Mouse (Mus musculus) left cerebral cortex, adult 11 months (tissue): ENCODE results near the gene Rassf8.

Source experiments
- DNase-seq: peaks from one replicate; pipeline ENCODE4 v3.0.0; 2022; ENCODE audit warnings: low spot score

The Rassf8 gene

GRCm38 (mm10) chr6:145747671-145748640 lies 1.4 kb downstream of the Rassf8 start:
- DNase-seq = no peak

GRCm38 (mm10) chr6:145750394-145750793 lies 3.8 kb downstream of the Rassf8 start:
- DNase-seq = no peak

DNA sequence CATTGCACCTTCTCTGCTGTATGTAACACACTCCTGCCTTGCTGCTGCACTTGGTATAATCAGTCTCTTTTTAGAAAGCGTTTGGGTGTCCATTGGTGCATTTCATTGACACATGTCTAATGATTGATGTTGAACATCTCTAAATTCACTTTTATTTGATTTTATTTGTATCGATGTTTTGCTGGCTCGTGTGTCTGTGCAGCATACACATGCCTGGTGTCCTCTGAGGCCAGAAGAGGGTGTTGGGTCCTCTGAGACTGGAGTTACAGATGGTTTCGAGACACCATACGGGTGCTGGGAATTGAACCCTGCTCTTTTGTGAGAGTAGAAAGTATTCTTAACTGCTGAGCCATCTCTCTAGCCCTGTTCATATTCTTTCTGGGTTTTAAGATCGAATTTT lies 6.7 kb downstream of the Rassf8 start:
- no peak for DNase-seq

DNA sequence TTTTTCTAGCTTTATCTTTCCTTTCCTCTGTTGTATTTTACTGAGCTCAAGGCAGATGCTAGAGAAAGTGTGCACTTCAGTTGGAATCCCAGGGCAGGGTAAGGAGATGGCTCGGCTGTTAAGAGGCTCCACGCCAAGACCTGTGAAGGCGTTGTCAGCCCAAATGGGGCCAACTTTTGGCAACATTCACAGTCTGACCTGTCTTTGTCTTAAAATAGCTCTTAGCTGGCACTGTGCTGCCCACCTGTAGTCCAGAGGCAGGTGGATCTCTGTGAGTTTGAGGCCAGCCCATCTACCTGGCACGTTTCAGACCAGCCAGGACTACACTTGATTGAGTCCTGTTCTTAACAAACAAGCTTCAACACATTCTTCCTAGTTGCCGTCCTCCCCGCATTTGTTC lies 7.9 kb downstream of the Rassf8 start:
- DNase-seq = no peak

GRCm38 (mm10) chr6:145755942-145756639 lies 9.5 kb downstream of the Rassf8 start:
- no peak for DNase-seq

GRCm38 (mm10) chr6:145756640-145757005 lies 10.1 kb downstream of the Rassf8 start:
- DNase-seq = no peak

GRCm38 (mm10) chr6:145757346-145757745 lies 10.8 kb downstream of the Rassf8 start:
- DNase-seq = no peak

DNA sequence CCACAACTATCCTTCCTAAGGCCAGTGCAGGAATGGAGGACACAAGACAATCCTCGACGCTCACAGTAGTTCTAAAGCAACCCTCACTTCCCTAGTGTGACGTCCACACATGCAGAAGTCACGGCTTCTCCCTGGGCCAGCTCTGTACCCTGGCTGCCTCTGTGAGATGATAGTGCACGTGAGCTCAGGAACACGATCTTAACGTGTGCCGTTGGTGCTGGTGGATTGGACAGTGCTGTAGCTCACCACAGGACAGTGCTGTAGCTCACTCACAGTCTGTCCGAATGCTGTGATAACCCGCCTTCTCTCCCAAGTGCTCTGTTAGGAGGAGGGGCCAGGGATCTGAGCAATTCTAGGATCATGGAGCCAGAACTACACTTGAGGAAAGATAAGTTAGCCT lies 12.1 kb downstream of the Rassf8 start:
- no peak for DNase-seq

DNA sequence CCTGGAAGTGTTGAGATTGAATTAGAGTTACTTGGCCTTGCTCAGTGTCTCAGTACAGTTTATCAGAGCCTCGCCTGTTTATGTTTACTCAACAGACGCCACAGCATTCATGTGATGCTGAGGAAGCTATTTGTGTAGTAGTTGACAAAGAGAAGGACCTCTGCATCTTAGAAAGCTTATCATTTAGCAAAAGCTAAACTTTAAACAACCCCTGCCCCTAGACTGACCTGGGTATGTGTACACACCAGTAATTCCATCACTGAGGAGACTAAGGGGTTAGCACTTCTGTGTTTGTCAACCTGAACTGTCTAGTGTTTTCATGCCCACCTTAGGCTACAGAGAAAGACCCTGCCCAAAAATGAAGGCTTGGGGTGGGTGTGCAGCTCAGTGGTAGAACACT lies 12.9 kb downstream of the Rassf8 start:
- DNase-seq = no peak

DNA sequence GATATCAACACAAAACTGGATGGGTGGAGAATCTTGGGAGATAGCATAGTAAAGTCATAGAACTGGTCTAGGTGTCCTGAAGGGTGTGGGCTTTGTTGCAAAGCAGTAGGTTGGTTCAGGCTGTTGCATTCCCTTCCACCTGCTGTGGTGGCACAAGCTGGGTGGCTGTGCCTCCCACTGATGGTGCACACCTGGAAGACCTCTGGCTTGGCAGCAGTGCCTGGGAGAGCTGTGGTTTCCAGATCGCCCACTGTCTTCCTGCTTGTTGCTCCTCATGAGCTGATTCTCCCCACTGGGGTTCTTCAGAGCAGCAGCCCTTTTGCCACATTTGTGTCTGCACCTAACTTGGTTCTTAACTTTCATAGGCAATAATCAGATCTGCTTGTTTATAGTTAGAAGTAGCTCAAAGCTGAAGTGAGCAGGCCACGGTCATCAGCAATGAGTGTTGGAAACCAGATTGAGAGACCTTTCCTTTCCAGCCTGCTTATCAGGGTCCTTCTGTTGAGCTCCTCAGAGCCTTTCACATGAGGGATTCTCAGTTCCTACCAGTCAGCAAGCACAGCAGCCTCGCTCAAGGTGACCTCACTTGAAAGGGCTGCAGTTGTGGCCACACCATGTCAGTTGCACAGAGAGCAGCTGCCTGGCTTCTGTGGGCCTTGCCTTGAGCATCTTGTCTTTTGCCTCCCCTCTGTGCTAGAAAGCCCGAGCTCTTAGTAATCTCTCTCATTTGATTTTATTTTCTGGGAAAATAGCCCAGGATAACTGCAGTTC lies 13.9 kb downstream of the Rassf8 start:
- DNase-seq = no peak

GRCm38 (mm10) chr6:145761151-145761935 lies 14.8 kb downstream of the Rassf8 start:
- no peak for DNase-seq

DNA sequence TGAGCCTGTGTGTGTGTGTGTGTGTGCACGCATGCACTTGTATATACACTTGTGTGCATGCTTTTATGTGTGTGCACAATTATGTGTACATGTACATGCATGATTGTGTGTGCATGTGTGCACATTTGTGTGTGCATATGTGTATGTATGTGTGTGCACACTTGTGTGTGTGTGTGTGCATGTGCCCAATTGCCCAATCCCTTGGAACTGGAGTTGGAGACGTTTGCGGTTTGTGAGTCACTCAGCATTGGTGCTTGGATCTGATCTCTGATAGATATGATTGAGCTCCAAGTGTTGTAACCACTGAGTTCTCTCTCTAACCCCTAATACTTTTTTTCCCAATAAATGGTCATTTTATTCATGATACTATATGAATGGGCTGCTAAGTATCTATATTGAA lies 15.5 kb downstream of the Rassf8 start:
- DNase-seq = no peak

DNA sequence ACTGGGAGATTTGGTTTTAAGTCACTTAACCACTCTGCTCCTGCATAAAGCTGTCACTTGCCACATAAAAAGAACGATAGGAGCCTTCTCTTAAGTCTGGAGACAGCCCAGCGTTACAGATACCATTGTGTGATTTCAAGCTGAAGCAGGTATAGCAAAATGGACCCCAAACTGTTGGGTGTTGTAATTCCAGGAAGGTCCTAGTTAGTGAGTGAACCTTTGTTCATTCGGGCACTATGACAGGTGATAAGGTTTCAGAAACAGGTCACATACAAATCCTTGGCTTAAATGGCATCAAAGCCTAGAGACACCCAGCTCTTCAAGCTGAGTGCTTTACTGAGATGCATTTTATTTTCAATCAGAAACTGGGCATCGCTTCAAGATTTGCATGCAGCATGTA lies 16.5 kb downstream of the Rassf8 start:
- DNase-seq = no peak

DNA sequence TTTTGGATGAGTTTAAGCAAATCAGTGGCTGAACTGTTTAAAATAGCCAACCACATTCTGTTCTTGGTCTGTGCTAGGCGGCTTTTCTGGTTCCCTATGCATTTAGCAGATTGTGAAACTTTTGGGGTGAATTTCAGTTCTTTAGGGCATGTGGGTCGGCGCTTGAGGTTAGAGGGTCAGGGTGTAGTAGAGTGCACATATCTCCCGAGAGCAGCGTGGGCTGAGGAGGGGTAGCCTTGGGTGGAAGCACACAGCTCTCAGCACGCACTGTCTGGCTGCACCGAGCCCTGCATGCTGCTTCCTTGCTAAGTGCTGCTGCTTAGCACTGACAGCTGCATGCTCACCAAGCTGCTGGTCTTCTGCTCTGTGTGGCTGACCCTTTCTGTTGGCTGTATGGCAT lies 18.5 kb downstream of the Rassf8 start:
- no peak for DNase-seq

DNA sequence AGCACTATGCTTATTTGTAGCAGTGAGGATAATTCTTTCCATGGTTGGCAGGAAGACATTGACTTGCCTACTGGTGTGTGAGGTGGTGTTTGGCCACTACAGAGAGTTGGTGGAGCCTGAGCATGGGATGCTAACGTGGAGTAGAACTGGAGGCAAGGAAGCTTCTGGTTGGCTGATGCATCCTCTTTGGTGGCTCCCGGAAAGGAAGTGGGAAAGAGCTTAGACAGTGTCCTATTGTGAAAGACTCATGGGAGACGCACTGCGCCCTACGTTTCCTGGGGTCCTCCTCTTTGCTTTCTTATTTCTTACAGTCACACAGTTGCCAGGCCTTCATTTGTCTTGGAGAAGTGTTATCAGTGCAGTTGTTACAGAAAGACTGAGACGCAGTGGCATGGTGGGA lies 20.4 kb downstream of the Rassf8 start:
- no peak for DNase-seq

DNA sequence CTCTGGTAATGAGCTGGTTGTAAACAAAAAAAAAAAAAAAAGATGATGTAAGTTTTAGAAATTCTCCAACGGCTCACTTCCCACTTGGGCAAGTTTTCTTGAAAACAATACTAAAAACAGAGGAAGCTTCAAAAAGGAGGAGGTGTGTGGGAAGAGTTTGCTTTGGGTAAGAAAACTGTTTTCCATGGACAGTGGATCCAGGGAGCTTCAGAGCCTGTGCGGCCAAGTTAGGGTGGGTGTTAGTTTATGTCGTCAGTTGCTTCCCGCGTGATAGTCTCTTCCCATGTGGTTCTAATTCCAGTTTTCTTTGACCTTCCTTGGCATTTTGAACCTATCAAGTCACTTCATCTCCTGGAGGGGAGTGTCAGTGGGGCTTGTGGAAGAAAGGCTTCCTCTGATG lies 21.1 kb downstream of the Rassf8 start:
- no peak for DNase-seq

GRCm38 (mm10) chr6:145768671-145769292 lies 22.2 kb downstream of the Rassf8 start:
- no peak for DNase-seq

DNA sequence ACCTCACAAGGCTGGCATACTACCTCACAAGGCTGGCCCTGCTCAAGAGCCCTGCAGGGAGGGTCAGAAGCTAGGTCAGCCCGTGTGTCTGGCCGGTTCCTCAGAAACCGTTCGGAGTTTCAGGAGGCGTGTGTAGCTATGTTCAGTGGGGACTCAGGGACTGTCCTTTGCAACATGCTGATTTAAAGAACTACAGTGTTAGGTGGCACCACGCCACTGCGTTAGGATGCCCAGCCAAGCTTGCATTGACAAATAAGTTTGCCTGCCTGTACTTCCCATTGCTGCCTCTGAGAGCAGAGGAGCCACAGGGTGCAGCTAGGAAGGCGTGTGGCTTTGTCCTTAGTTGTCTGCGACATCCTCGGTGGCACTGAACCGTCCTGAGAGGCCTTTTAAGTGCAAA lies 23.3 kb downstream of the Rassf8 start:
- DNase-seq = no peak

DNA sequence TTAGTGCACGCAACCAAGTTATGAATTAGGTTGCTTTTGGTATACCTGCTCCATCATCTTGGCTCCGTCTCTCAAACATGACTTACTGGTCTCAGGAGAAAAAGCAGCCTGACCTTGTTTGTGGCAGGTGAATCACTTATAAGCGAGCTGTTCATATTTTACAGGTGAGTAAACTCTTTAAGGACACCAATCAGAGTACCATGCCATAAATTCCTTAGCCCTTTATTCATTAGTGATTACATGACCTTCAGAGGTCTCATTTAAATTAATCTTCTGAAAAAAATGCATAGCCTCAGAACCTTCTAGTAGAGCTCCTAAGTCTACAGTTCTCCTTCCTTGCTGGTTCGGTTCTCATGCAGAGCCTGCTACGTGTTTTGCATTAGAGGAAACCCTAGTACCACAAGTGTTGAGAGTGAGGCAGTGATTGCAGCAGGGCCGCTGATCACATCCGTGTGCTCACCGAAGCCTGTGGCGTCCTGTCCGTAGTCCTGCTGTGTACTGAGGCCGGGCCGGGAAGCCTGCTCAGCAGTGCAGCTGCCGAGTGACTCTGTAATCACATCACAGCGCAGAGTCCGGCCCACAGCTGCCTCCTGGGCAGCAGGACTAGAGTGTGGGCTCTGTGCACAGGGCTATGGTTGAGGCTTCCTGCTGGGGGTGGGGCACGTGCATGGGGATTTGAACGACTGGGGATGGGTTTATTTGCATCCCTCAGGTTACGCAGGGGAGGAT lies 23.9 kb downstream of the Rassf8 start:
- no peak for DNase-seq

DNA sequence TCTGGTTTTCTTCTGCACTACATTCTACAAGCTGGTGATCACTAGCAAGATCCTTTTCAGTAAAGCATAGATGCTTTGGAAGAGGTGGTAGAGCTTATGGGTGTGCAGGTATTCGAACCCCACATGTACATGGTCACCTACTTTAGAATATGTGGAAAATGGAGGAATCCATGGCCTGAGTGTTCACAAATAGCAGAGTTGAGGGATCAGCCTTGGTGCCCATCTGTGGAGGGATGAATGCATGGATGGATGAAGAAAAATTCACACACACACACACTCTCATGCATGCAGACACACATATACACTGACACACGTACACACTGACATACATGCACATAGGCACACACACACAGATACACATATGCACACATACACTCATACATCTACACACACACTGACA lies 27.9 kb downstream of the Rassf8 start:
- DNase-seq = no peak

GRCm38 (mm10) chr6:145776241-145776640 lies 29.7 kb downstream of the Rassf8 start:
- no peak for DNase-seq
